Mouse (Mus musculus): ENCODE measurements around the gene Tkt. TPM values are rescaled to one million over a fixed set of nuclear protein-coding genes. Genes with fewer than 3 reads are reported as not detected.

Tkt gene
- 100 to 1,000 TPM; 160 to 180 TPM for total RNA-seq (2021)
- long read RNA-seq, experiment 1, transcript Tkt-201 (14 exons, 3,223 nt): major isoform, 21 of 35 reads
- long read RNA-seq, experiment 1, partial matches to known transcripts: 10 of 35 reads
- long read RNA-seq, experiment 1, other reads (novel, unspliced or antisense): 4 of 35 reads
- long read RNA-seq, experiment 2, transcript Tkt-201 (14 exons, 3,223 nt): major isoform, 19 of 26 reads
- long read RNA-seq, experiment 2, partial matches to known transcripts: 6 of 26 reads
- long read RNA-seq, experiment 2, other reads (novel, unspliced or antisense): 1 of 26 reads

GRCm38 (mm10) chr14:30548131-30548720 is at the start of gene Tkt:
Tkt (plus strand) TSS chr14:30548359.
- peak within 1 kb of the TSS; percentile 95 for H3K27ac ChIP-seq
- intact Hi-C loops (cut with DNase I): loop anchor here (2.0 kb wide), 1 partner anchor 25 kb away; no protein-coding TSS in a partner anchor
- peak within 1 kb of the TSS; percentile 80 for H3K4me3 ChIP-seq
- TF ChIP-seq CTCF (IDR thresholded peaks at IDR 0.05): no peak
- DNase-seq (ENCODE audit: extremely low spot score in 1 of 2, low spot score in 2 of 2): peak; percentile 44 to 71

GRCm38 (mm10) chr14:30504990-30505389 is 43.2 kb upstream of the Tkt start:
- Histone ChIP-seq H3K4me3 (no peak overlapping the region), H3K27ac (no peak overlapping the region)
- intact Hi-C loops (cut with DNase I): no loop called here
- TF ChIP-seq CTCF (IDR thresholded peaks at IDR 0.05): no peak
- DNase-seq (ENCODE audit: extremely low spot score in 1 of 2, low spot score in 2 of 2): no peak

DNA sequence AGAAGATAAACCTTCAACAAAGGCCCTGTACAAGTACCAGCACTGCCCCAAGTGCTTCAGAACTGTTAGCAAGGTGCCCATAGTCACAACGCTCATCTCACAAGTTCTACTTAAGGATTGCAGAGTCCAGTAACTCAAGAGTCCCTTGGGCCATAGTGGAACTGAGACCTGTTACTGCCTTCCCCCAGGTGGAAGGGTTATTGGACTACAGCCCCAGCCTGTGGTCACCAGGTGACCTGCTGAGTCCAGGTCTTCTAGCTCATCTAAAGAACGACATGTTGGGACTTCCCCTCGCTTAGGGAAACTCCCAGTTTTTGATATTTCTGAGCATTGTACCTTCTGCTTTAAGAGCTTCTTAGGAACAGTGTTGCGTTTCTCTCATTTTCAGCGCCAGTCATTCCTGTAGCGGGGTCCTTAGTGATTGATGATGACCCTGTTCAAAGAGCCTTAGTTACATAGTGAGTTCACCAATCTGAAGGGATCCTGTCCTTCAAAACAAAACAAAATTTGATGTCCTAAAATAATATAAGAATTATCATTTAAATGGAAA is 37.9 kb upstream of the Tkt start:
- DNase-seq (ENCODE audit: extremely low spot score in 1 of 2, low spot score in 2 of 2): no peak
- Histone ChIP-seq H3K4me3 (no peak overlapping the region), H3K27ac (no peak overlapping the region)
- intact Hi-C loops (cut with DNase I): loop anchor here (10.0 kb wide), 1 partner anchor 515 kb away; no protein-coding TSS in a partner anchor
- TF ChIP-seq CTCF (IDR thresholded peaks at IDR 0.05): no peak

GRCm38 (mm10) chr14:30512896-30513295 is 35.3 kb upstream of the Tkt start:
- TF ChIP-seq CTCF (IDR thresholded peaks at IDR 0.05): no peak
- no peak overlapping the region for H3K27ac ChIP-seq
- DNase-seq (ENCODE audit: extremely low spot score in 1 of 2, low spot score in 2 of 2): no peak
- no peak overlapping the region for H3K4me3 ChIP-seq
- intact Hi-C loops (cut with DNase I): loop anchor here (10.0 kb wide), 1 partner anchor 518 kb away; no protein-coding TSS in a partner anchor

DNA sequence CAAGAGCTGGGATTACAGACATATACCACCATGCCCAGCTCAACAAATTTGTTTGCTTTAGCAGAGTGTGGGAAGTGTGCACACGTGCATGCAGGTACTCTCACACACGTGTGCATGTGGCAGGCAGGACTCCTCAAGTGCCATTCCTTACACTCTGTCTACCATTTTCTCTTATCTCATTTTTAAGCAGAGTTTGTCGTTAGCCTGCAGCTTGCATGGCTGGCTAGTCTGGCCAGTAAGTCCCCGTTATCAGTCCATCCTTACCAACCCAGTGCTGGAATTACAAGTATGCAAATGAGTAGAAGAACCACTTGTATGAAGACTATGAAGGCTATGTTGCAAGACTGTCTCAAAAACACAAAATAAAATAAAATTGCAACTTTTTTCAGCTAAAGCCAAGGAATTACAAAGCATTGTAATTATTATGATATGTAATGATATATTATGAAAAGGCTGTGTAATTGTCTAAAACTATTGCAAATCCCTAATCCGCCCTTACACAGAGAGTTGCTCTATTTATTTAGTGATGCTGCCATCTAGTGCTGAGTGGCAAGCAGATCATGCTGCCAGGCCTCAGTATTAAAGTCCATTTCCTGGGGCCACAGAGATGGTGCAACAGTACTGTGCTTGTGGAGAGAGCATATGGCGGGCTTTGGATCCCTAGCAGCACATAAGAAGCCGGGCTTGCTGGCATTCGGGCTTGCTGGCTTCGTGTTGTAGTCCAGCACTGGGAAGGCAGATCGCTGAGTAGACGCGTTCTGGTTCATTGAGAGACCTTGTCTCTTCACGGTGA is 32.0 kb upstream of the Tkt start:
- Histone ChIP-seq H3K4me3 (no peak overlapping the region), H3K27ac (no peak overlapping the region)
- DNase-seq (ENCODE audit: extremely low spot score in 1 of 2, low spot score in 2 of 2): no peak
- peak; percentile 65 for TF ChIP-seq CTCF (IDR thresholded peaks at IDR 0.05)
- intact Hi-C loops (cut with DNase I): loop anchor here (5.0 to 10.0 kb wide), 2 partner anchors 379 to 521 kb away; no protein-coding TSS in a partner anchor

DNA sequence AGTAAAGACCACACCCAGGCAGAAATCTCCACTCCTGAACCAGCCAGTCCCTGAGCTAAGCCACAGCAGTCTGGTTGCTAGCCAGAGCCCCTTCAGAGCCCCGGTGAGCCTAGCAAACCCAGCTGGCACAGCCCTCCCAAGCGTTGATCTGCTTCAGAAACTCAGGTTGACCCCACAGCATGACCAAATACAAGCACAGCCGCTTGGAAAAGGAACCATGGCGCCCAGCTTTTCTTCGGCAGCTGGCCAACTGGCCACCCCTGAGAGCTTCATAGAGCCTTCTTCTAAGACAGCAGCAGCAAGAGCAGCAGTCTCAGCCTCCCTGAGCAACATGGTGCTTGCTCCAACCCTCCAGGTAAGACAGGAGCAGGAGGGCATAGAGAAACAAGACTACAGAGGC is 28.8 kb upstream of the Tkt start:
- DNase-seq (ENCODE audit: extremely low spot score in 1 of 2, low spot score in 2 of 2): no peak
- no peak overlapping the region for H3K27ac ChIP-seq
- intact Hi-C loops (cut with DNase I): loop anchor here (5.0 to 10.0 kb wide), 2 partner anchors 382 to 525 kb away; no protein-coding TSS in a partner anchor
- no peak for TF ChIP-seq CTCF (IDR thresholded peaks at IDR 0.05)
- no peak overlapping the region for H3K4me3 ChIP-seq

- Histone ChIP-seq H3K27ac (peak overlapping the region; percentile 69), H3K4me3 (no peak overlapping the region)
- peak; percentile 41 to 45 for DNase-seq (ENCODE audit: extremely low spot score in 1 of 2, low spot score in 2 of 2)
- intact Hi-C loops (cut with DNase I): no loop called here
- TF ChIP-seq CTCF (IDR thresholded peaks at IDR 0.05): no peak
These were observed 24.8 kb upstream of the Tkt start for GRCm38 (mm10) chr14:30523356-30523755.

DNA sequence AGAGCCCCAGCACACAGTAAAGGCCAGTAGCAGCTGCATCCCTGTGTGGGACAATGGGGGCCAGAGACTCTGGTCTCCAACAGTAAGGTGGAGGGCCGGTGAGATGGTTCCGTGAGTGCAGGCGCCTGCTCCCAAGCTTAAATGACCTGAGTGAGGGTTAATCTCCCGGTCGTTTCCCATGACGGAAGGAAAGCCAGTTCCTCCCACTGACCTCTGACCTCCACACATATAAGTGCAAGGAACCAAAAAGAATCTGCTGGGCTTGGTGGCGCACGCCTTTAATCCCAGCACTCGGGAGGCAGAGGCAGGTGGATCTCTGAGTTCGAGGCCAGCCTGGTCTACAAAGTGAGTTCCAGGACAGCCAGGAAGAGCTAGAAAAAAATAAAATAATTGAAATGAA is 19.8 kb upstream of the Tkt start:
- intact Hi-C loops (cut with DNase I): no loop called here
- DNase-seq (ENCODE audit: extremely low spot score in 1 of 2, low spot score in 2 of 2): no peak

GRCm38 (mm10) chr14:30528961-30529360 is 19.2 kb upstream of the Tkt start:
- DNase-seq (ENCODE audit: extremely low spot score in 1 of 2, low spot score in 2 of 2): no peak
- no peak overlapping the region for H3K27ac ChIP-seq
- no peak overlapping the region for H3K4me3 ChIP-seq
- intact Hi-C loops (cut with DNase I): no loop called here
- no peak for TF ChIP-seq CTCF (IDR thresholded peaks at IDR 0.05)

More for the DNA sequence above, 19.8 kb upstream of the Tkt start:
- Histone ChIP-seq H3K4me3 (no peak overlapping the region), H3K27ac (no peak overlapping the region)
- no peak for TF ChIP-seq CTCF (IDR thresholded peaks at IDR 0.05)

GRCm38 (mm10) chr14:30529454-30529853 is 18.7 kb upstream of the Tkt start:
- H3K27ac ChIP-seq: no peak overlapping the region
- intact Hi-C loops (cut with DNase I): no loop called here
- no peak overlapping the region for H3K4me3 ChIP-seq
- DNase-seq (ENCODE audit: extremely low spot score in 1 of 2, low spot score in 2 of 2): no peak
- no peak for TF ChIP-seq CTCF (IDR thresholded peaks at IDR 0.05)

GRCm38 (mm10) chr14:30530726-30531269 is 17.4 kb upstream of the Tkt start:
- no peak for DNase-seq (ENCODE audit: extremely low spot score in 1 of 2, low spot score in 2 of 2)
- no peak for TF ChIP-seq CTCF (IDR thresholded peaks at IDR 0.05)
- intact Hi-C loops (cut with DNase I): no loop called here
- Histone ChIP-seq H3K4me3 (no peak overlapping the region), H3K27ac (no peak overlapping the region)

Data from left cerebral cortex, adult 2 months (tissue).